Mouse (Mus musculus) liver, embryonic 13.5 days (tissue): ENCODE data around the gene Prtg. TPM values are rescaled to one million over a fixed set of nuclear protein-coding genes. Genes with fewer than 3 reads are reported as not detected.

Experiments
- ATAC-seq: fragments of 200-750 bp; cut with Nextera tagmentation; 2 replicates; pipeline ENCODE4 v1.8.0; 2017; ENCODE audit warnings: low read depth, mild to moderate bottlenecking, moderate number of reproducible peaks, moderate library complexity
- DNase-seq: peaks from one replicate; pipeline ENCODE4 v3.0.0; 2022
- H3K27ac ChIP-seq: fragments of 300-500 bp; sonication (generic); 2 replicates; pipeline ENCODE4 v1.5.1; 2015; ENCODE audit warnings: moderate library complexity, mild to moderate bottlenecking, inconsistent platforms
- H3K27me3 ChIP-seq: fragments of 300-500 bp; sonication (generic); 2 replicates; pipeline ENCODE4 v1.6.1; 2015; ENCODE audit warnings: mild to moderate bottlenecking, inconsistent platforms
- H3K36me3 ChIP-seq: fragments of 300-500 bp; sonication (generic); 2 replicates; pipeline ENCODE4 v1.6.1; 2015; ENCODE audit warnings: mild to moderate bottlenecking, inconsistent platforms
- H3K4me1 ChIP-seq: fragments of 300-500 bp; sonication (generic); replicated peaks from 2 replicates; pipeline ENCODE4 v1.6.1; 2015; ENCODE audit warnings: inconsistent platforms
- H3K4me2 ChIP-seq: fragments of 300-500 bp; sonication (generic); 2 replicates; pipeline ENCODE4 v1.6.1; 2015; ENCODE audit warnings: inconsistent platforms, mild to moderate bottlenecking, moderate library complexity
- H3K4me3 ChIP-seq: fragments of 300-500 bp; sonication (generic); replicated peaks from 2 replicates; pipeline ENCODE4 v1.5.1; 2015; ENCODE audit warnings: mild to moderate bottlenecking, inconsistent platforms
- H3K9ac ChIP-seq: fragments of 300-500 bp; sonication (generic); 2 replicates; pipeline ENCODE4 v1.6.1; 2015; ENCODE audit warnings: mild to moderate bottlenecking, inconsistent platforms
- H3K9me3 ChIP-seq: fragments of 300-500 bp; sonication (generic); replicated peaks from 2 replicates; pipeline ENCODE4 v1.6.1; 2016; ENCODE audit warnings: inconsistent platforms
- WGBS: fragments of 180-500 bp; shearing (Covaris S2); methylation state at CpG from one replicate; pipeline ENCODE4 v1.1.7; 2015; ENCODE audit not compliant: insufficient replicate concordance; 5-methylcytosine and 5-hydroxymethylcytosine counted together
- polyA plus RNA-seq: library from polyadenylated mRNA; unstranded; fragments of >200 nt; fragmentation: Nextera tagmentation; extraction: Ambion mirVana; gene quantifications from 2 replicates; pipeline ENCODE4 v1.2.1, GENCODE M21; 2015

Prtg gene
- polyA plus RNA-seq, 1 experiment from 2014 or later: 0.09 TPM

- Histone ChIP-seq H3K4me2 (no peak overlapping the region), H3K4me3 (no peak overlapping the region), H3K27me3 (peaks cover 61% of the 10 kb centered on the region), H3K9me3 (no peaks in the 10 kb centered on the region), H3K9ac (no peak overlapping the region), H3K36me3 (no peaks in the 10 kb centered on the region), H3K4me1 (no peaks in the 10 kb centered on the region; the same call in none of the 2 replicates), H3K27ac (no peak overlapping the region)
- ATAC-seq: no peak
- no peak for DNase-seq
- 71% methylated on average over 3 of the region's 3 CpGs for WGBS
Observed at GRCm38 (mm10) chr9:72923068-72923467, 116.4 kb downstream of the Prtg start.

GRCm38 (mm10) chr9:72925021-72925934 is 118.6 kb downstream of the Prtg start, which contains the start of gene Pygo1:
Pygo1 (plus strand) TSS chr9:72925645.
- WGBS: 1% methylated on average over 84 of the region's 108 CpGs
- peak within 1 kb of the TSS; percentile 69 for H3K4me2 ChIP-seq
- H3K4me3 ChIP-seq: peak within 1 kb of the TSS; percentile 57
- H3K27me3 ChIP-seq: peaks cover 71% of the 10 kb centered on the region
- 0 out of 2 replicates have a peak, but pooled peaks have one; percentile 31 for ATAC-seq
- no peaks in the 10 kb centered on the region for H3K36me3 ChIP-seq
- H3K27ac ChIP-seq: no peak within 1 kb of the TSS
- no peaks in the 10 kb centered on the region for H3K9me3 ChIP-seq
- DNase-seq: no peak
- no peaks in the 10 kb centered on the region; the same call in none of the 2 replicates for H3K4me1 ChIP-seq
- H3K9ac ChIP-seq: peak within 1 kb of the TSS; percentile 49

DNA sequence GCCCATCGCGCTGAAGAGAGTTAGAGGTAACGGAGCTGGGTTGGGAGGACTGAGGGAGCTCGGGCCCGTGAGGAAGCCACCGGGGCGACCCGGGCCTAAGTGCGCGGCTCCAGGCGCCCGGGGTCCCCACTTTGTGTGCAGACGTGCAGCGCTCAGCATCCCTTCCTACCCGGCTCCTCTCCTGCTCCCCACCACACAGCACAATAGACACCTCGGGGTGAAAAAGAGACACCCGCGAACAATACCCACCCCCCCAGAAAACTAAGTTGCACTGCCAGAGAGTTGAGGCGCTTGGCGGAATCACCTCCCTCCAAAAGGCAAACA is 119.2 kb downstream of the Prtg start:
- Histone ChIP-seq H3K4me1 (no peaks in the 10 kb centered on the region; the same call in none of the 2 replicates), H3K27me3 (peaks cover 71% of the 10 kb centered on the region), H3K36me3 (no peaks in the 10 kb centered on the region), H3K9ac (peak overlapping the region; percentile 49), H3K4me2 (peak overlapping the region; percentile 69), H3K9me3 (no peaks in the 10 kb centered on the region), H3K27ac (no peak overlapping the region), H3K4me3 (peak overlapping the region; percentile 57)
- DNase-seq (no peak), ATAC-seq (no peak)
- WGBS: 4% methylated on average over 20 of the region's 20 CpGs

DNA sequence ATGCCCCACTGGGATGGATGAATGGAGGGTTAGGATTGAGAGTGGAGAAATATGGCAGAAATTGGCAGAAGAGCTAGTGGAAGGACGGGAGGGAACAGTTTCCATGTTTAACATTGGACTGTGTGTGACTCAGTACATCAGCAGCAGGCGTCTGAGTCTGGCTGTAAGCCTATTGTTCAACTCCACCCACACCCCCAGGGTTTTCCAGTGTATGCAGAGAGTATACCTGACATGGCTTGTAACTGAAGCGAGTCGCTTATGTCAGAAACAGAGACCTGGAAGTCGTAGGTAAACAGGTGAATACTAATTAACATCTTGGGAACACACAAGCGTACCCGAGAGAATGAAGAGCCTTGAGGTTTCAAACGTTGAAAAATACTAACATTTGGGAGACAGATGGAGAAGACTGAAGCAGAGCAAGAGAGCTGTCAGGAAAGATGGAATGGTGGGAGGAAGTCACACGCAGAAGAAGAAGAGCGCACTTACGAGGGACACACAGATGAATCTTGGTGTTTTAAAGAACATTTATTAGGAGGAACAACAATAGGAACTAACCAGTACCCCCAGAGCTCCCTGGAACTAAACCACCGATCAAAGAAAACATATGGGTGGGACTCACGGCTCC is 124.6 kb downstream of the Prtg start:
- no peak for DNase-seq
- H3K9me3 ChIP-seq: no peaks in the 10 kb centered on the region
- H3K27me3 ChIP-seq: peaks cover 27% of the 10 kb centered on the region
- H3K4me2 ChIP-seq: no peak overlapping the region
- 60% methylated on average over 13 of the region's 13 CpGs for WGBS
- H3K9ac ChIP-seq: no peak overlapping the region
- ATAC-seq: no peak
- no peaks in the 10 kb centered on the region; the same call in 1 of the 2 replicates for H3K4me1 ChIP-seq
- H3K36me3 ChIP-seq: no peaks in the 10 kb centered on the region
- no peak overlapping the region for H3K4me3 ChIP-seq
- H3K27ac ChIP-seq: no peak overlapping the region

GRCm38 (mm10) chr9:72935309-72935708 is 128.6 kb downstream of the Prtg start:
- Histone ChIP-seq H3K27ac (no peak overlapping the region), H3K27me3 (no peaks in the 10 kb centered on the region), H3K9ac (no peak overlapping the region), H3K4me1 (no peaks in the 10 kb centered on the region), H3K4me2 (no peak overlapping the region), H3K4me3 (no peak overlapping the region), H3K36me3 (no peaks in the 10 kb centered on the region), H3K9me3 (no peaks in the 10 kb centered on the region)
- DNase-seq (no peak), ATAC-seq (no peak)
- whole genome bisulfite sequencing: 73% methylated on average over 4 of the region's 4 CpGs

DNA sequence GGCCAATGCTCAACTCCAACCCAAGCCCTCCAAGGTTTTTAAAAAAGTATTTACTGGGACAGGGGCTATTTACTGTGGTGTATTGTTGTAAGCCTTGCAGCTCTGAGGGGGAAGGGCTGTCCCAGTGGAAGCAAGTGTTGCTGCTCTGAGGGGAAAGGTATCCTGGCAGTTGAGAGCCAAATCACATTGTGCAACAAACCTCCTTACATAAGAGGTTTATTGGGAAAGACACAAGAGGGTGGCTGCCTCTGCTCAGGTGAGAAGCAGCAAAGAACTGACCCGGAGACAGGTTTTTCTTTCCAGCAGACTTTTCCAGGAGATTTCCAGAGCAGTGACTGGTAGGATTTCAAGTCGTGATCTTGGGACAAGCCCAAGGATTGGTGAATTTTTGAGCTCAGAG is 129.6 kb downstream of the Prtg start:
- Histone ChIP-seq H3K27ac (no peak overlapping the region), H3K9me3 (no peaks in the 10 kb centered on the region), H3K4me2 (no peak overlapping the region), H3K27me3 (no peaks in the 10 kb centered on the region), H3K4me3 (no peak overlapping the region), H3K36me3 (no peaks in the 10 kb centered on the region), H3K9ac (no peak overlapping the region), H3K4me1 (no peaks in the 10 kb centered on the region)
- ATAC-seq: no peak
- no peak for DNase-seq
- WGBS: 49% methylated on average over 2 of the region's 2 CpGs

DNA sequence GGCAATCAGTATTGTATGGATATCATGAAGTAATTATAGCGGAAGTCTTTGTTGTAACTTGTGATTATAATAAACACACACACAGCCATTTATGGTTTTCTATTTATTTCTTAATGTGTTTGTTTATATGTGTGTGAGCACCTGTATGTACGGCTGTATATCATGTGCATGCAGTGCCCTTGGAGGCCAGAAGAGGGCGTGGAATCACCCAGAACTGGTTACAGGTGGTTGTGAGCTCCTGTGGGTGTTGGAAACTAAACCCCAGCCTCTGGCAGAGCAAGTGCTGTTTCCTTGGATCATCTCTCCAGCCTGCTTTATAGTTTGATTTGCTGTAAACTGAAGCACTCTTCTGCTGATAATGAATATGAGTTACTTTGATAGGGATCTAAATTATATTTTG is 136.8 kb downstream of the Prtg start:
- no peaks in the 10 kb centered on the region for H3K27me3 ChIP-seq
- no peak overlapping the region for H3K4me2 ChIP-seq
- H3K9me3 ChIP-seq: no peaks in the 10 kb centered on the region
- ATAC-seq: no peak
- H3K4me1 ChIP-seq: no peaks in the 10 kb centered on the region
- no peak overlapping the region for H3K4me3 ChIP-seq
- H3K9ac ChIP-seq: no peak overlapping the region
- no peaks in the 10 kb centered on the region for H3K36me3 ChIP-seq
- WGBS: 50% methylated on average over 3 of the region's 3 CpGs
- no peak overlapping the region for H3K27ac ChIP-seq
- no peak for DNase-seq

GRCm38 (mm10) chr9:72944286-72944685 is 137.6 kb downstream of the Prtg start:
- no peaks in the 10 kb centered on the region for H3K4me1 ChIP-seq
- H3K9ac ChIP-seq: no peak overlapping the region
- ATAC-seq: no peak
- DNase-seq: no peak
- no peaks in the 10 kb centered on the region for H3K9me3 ChIP-seq
- no peak overlapping the region for H3K4me2 ChIP-seq
- H3K36me3 ChIP-seq: no peaks in the 10 kb centered on the region
- no peaks in the 10 kb centered on the region for H3K27me3 ChIP-seq
- 74% methylated on average over 13 of the region's 13 CpGs for WGBS
- no peak overlapping the region for H3K27ac ChIP-seq
- H3K4me3 ChIP-seq: no peak overlapping the region

DNA sequence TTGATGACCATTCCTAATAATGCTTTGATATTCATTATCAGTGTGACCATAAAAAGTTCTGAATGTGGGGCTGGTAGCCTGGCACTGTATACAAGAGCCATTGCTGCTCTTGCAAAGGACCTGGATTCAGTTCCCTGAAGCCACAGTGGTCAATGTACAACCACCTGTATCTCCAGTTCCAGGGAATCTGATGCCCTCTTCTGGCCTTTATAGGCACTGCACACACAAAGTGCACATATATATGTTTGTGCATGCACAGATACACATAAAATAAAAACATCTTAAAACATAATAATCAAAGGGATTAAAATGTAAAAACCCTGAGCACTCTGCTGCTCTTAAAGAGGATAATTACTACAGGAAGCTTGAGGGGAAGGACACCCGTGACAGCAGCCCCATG is 140.3 kb downstream of the Prtg start:
- no peaks in the 10 kb centered on the region for H3K36me3 ChIP-seq
- WGBS: 68% methylated on average over 1 of the region's 1 CpGs
- DNase-seq (no peak), ATAC-seq (no peak)
- no peak overlapping the region for H3K9ac ChIP-seq
- no peaks in the 10 kb centered on the region for H3K27me3 ChIP-seq
- no peaks in the 10 kb centered on the region for H3K9me3 ChIP-seq
- no peak overlapping the region for H3K4me2 ChIP-seq
- no peak overlapping the region for H3K4me3 ChIP-seq
- no peak overlapping the region for H3K27ac ChIP-seq
- H3K4me1 ChIP-seq: no peaks in the 10 kb centered on the region

DNA sequence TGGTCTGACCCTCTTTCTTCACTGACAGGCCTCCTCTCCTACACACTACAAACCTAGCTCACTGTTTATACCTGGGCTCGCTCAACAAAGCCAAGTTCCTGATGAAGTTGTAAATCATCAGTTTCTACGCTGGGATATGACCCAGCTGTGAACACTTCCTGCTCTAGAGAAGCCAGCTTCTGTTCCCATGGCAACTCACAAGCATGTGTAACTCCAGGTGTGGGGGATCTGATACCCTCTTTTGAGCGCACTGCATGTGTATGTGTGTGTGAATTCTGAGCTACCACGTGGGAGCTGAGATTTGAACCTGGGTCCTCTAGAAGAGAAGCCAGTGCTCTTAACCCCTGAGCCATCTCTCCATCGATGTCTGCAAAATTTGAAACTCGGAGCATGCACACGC is 142.9 kb downstream of the Prtg start:
- Histone ChIP-seq H3K4me2 (no peak overlapping the region), H3K4me3 (no peak overlapping the region), H3K9me3 (no peaks in the 10 kb centered on the region), H3K36me3 (no peaks in the 10 kb centered on the region), H3K9ac (no peak overlapping the region), H3K27ac (no peak overlapping the region), H3K27me3 (no peaks in the 10 kb centered on the region), H3K4me1 (no peaks in the 10 kb centered on the region)
- no peak for ATAC-seq
- 55% methylated on average over 7 of the region's 7 CpGs for WGBS
- no peak for DNase-seq

DNA sequence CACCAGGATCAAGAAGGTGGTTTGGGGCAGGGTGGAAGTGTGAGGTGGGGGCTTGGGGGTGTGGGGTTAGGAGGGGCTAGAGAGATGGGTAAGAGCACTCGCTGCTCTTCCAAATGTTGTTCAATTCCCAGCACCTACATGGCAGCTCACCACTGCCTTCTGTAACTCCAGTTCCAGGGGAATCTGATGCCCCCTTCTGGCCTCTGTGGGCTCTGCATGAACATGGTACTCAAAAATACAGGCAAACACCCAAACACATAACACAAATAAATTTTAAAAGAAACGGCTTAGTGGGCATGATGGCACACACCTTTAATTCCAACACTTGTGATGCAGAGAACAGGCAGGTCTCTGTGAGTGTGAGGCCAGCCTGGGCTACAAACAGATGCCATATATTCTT is 148.1 kb downstream of the Prtg start:
- Histone ChIP-seq H3K9ac (no peak overlapping the region), H3K4me3 (no peak overlapping the region), H3K4me1 (peaks cover 14% of the 10 kb centered on the region), H3K27me3 (no peaks in the 10 kb centered on the region), H3K27ac (no peak overlapping the region), H3K9me3 (no peaks in the 10 kb centered on the region), H3K4me2 (no peak overlapping the region), H3K36me3 (no peaks in the 10 kb centered on the region)
- no peak for ATAC-seq
- no peak for DNase-seq
- WGBS: 37% methylated on average over 2 of the region's 2 CpGs
